Mouse (Mus musculus) E14TG2a.4 (cell line): Measurements from ENCODE around the gene Cdhr2.

ENCODE experiments used
- H3K27me3 ChIP-seq: 2 replicates; pipeline ENCODE4 v1.6.1; 2014; ENCODE audit warnings: low read length, control low read depth; ENCODE audit not compliant: insufficient read depth
- H3K36me3 ChIP-seq: 2 replicates; pipeline ENCODE4 v1.6.1; 2014; ENCODE audit warnings: low read length, control low read depth; ENCODE audit not compliant: insufficient read depth
- H3K4me1 ChIP-seq: replicated peaks from 2 replicates; pipeline ENCODE4 v1.6.1; 2014; ENCODE audit warnings: low read depth, low read length, control low read depth
- H3K4me3 ChIP-seq: replicated peaks from 2 replicates; pipeline ENCODE4 v1.5.1; 2014; ENCODE audit warnings: mild to moderate bottlenecking, low read length
- H3K9me3 ChIP-seq: 2 replicates; pipeline ENCODE4 v1.6.1; 2014; ENCODE audit warnings: low read length, control low read depth
- CTCF ChIP-seq: conservative IDR thresholded peaks from 2 replicates; pipeline ENCODE4 v1.5.1; 2014; ENCODE audit warnings: low read length
- NANOG ChIP-seq: IDR thresholded peaks from 2 replicates; pipeline ENCODE4 v1.6.1; 2014; ENCODE audit warnings: borderline replicate concordance, low read length, mixed read lengths
- POU5F1 ChIP-seq: IDR thresholded peaks from 2 replicates; pipeline ENCODE4 v1.6.1; 2014; ENCODE audit warnings: low read length, borderline replicate concordance

Gene Cdhr2

GRCm38 (mm10) chr13:54758045-54758755, 56.9 kb downstream of the Cdhr2 start:
- TF ChIP-seq NANOG (no peak), CTCF (peak; percentile 66)
- Histone ChIP-seq H3K9me3 (no peaks in the 10 kb centered on the region), H3K36me3 (no peaks in the 10 kb centered on the region), H3K4me3 (peak overlapping the region; percentile 80), H3K4me1 (peaks cover 39% of the 10 kb centered on the region), H3K27me3 (peaks cover 73% of the 10 kb centered on the region)

GRCm38 (mm10) chr13:54758756-54759470, 57.7 kb downstream of the Cdhr2 start:
- Histone ChIP-seq H3K4me1 (peaks cover 39% of the 10 kb centered on the region), H3K36me3 (no peaks in the 10 kb centered on the region)
- TF ChIP-seq POU5F1 (no peak), NANOG (no peak), CTCF (no peak)

GRCm38 (mm10) chr13:54759496-54759895, 58.2 kb downstream of the Cdhr2 start:
- H3K9me3 ChIP-seq, result no peaks in the 10 kb centered on the region
- no peak for TF ChIP-seq POU5F1
- no peak for TF ChIP-seq NANOG
- no peak for TF ChIP-seq CTCF
- H3K27me3 ChIP-seq, result peaks cover 73% of the 10 kb centered on the region
- H3K36me3 ChIP-seq, result no peaks in the 10 kb centered on the region
- H3K4me3 ChIP-seq, result 0 out of 2 replicates have a peak overlapping the region, but pooled peaks have one; percentile 26
- H3K4me1 ChIP-seq, result peaks cover 37% of the 10 kb centered on the region

More at GRCm38 (mm10) chr13:54758756-54759470, 57.7 kb downstream of the Cdhr2 start:
- Histone ChIP-seq H3K27me3 (peaks cover 73% of the 10 kb centered on the region), H3K4me3 (peak overlapping the region; percentile 80), H3K9me3 (no peaks in the 10 kb centered on the region)

DNA sequence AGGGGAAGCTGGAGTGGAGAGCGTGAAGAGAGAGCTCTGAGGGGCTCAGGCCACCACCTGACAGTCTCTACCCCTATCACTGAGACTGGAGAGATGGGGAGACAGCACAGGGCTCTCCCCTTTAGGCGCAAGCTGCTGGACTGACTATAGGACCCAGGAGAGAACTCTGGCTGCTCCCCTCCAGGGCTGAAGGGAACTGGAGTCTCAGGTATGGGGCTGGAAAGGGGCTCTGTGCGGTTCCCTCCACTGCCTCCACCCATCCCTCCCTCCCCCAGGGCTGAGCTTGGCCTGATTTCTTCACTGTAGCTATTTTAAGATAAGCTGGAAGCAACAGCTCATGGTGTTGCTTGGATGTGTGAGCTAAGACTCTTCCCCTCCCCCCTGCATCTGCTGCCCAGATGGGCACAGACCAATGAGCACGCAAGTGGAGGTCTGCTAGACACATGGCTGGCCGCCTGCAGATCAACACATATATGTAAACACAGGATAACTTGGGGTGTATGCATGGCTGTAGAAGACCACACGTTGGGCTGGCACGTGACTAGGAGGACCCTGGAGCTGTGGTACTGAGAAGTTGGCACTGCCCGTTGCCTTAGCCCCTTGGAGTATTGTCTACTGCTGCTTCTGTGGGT, 59.0 kb downstream of the Cdhr2 start:
- Histone ChIP-seq H3K9me3 (no peaks in the 10 kb centered on the region), H3K27me3 (peaks cover 74% of the 10 kb centered on the region), H3K36me3 (no peaks in the 10 kb centered on the region), H3K4me3 (no peak overlapping the region), H3K4me1 (peaks cover 42% of the 10 kb centered on the region)
- no peak for TF ChIP-seq POU5F1

DNA sequence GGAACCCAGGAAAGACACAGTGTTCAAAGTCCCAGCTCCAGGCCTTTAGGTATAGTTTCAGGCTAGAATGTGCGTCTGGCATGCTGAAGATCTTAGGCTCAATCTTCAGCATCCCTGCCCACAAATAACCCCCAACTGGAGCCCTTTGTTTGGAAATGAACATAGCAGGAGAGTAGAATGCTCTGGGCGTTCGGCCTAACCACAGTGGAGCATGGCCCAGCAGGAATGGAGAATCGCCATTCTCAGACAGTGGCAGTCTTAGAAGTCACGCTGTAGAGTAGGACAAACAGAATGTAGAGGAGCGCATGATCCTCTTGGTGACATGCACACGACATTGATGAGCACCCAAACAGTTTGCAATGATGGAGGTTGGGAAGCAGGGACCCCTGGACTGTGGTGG, 59.6 kb downstream of the Cdhr2 start:
- Histone ChIP-seq H3K27me3 (peaks cover 74% of the 10 kb centered on the region), H3K4me1 (peaks cover 44% of the 10 kb centered on the region), H3K36me3 (no peaks in the 10 kb centered on the region), H3K4me3 (no peak overlapping the region), H3K9me3 (no peaks in the 10 kb centered on the region)
- TF ChIP-seq POU5F1, result no peak
- TF ChIP-seq CTCF, result no peak
- no peak for TF ChIP-seq NANOG

DNA sequence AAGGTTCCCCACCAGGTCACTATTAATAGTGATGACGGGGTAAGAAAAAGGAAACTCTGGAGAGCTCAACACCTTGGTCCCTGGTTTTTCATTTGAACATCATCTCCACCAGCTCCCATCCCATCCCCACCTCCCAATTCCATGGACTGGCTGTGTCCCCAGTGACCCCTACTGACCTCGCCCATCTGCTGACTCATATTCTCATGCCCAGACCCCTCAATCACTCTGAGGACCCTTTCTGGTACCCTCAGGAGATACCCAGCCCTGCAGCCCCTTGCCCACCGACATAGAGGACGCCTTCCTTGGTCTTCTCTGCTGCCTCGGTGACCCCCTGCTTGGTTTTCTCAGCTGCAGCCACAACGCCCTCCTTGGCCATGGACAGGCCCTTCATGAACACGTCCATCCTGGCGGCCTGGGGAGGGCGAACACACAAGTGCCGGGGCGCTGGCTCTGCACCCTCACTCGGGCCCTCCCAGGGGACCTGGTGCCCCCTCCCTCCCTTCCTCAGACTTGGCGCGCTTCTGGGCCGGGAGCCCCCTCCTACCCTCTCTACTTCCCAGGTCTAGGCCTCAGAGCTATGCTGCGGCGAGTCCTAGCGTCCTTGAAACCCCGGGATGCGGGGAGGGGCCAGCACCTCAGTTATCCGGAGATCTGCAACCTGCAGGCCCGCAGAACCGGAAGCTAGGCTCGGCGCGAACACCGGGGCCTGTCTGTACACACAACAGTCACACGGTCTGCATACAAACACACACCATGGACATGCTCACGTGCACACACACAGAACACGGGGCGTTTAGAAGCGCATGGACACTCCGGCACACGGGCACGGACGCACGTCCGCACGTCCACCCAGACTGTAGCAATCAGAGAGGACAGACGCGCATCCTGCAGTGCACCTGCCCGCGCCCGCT, 64.3 kb downstream of the Cdhr2 start:
- Histone ChIP-seq H3K4me1 (peaks cover 21% of the 10 kb centered on the region), H3K9me3 (peaks cover 21% of the 10 kb centered on the region), H3K36me3 (no peaks in the 10 kb centered on the region), H3K27me3 (peaks cover 68% of the 10 kb centered on the region), H3K4me3 (peak overlapping the region; percentile 85)
- TF ChIP-seq POU5F1 (no peak), NANOG (no peak), CTCF (no peak)

- Histone ChIP-seq H3K4me1 (peaks cover 20% of the 10 kb centered on the region), H3K4me3 (peak within 1 kb of the TSS; percentile 85), H3K9me3 (peaks cover 26% of the 10 kb centered on the region), H3K36me3 (no peaks in the 10 kb centered on the region), H3K27me3 (peaks cover 62% of the 10 kb centered on the region)
- TF ChIP-seq POU5F1, result no peak
- peak; percentile 19; the same call in 1 of the 2 replicates for TF ChIP-seq CTCF
Observed at GRCm38 (mm10) chr13:54766192-54766768, 65.0 kb downstream of the Cdhr2 start, which contains the start of gene Sncb. TSS of gene Sncb (minus strand) at chr13:54766595.
